Mouse (Mus musculus) liver, postnatal 0 days (tissue): Measurements from ENCODE around the gene Shroom3.

ENCODE experiments used
- CTCF ChIP-seq: sonication (generic); IDR thresholded peaks from 2 replicates; pipeline ENCODE4 v1.5.1; 2016; ENCODE audit warnings: antibody characterized with exemption, low read depth
- EP300 ChIP-seq: IDR thresholded peaks from 2 replicates; pipeline ENCODE4 v1.6.1; 2016; ENCODE audit warnings: antibody characterized with exemption, low read depth, mild to moderate bottlenecking

- TF ChIP-seq CTCF: no peak
- no peak for TF ChIP-seq EP300
Observed at GRCm38 (mm10) chr5:92910838-92911237, 227.6 kb downstream of the Shroom3 start.
